Mouse (Mus musculus) ES-E14 (cell line): ENCODE data around the gene Gm10188.

Source experiments
- CHD2 ChIP-seq: IDR thresholded peaks from 2 replicates; pipeline ENCODE4 v1.6.1; 2014; ENCODE audit warnings: mild to moderate bottlenecking, low read depth, low read length, inconsistent platforms
- HCFC1 ChIP-seq: IDR thresholded peaks from 2 replicates; pipeline ENCODE4 v1.6.1; 2012; ENCODE audit warnings: low read length, inconsistent platforms, borderline replicate concordance; ENCODE audit not compliant: insufficient read depth
- ZC3H11A ChIP-seq: IDR thresholded peaks from 2 replicates; pipeline ENCODE4 v1.6.1; 2012; ENCODE audit warnings: low read depth, mild to moderate bottlenecking, inconsistent platforms, low read length, borderline replicate concordance
- ZNF384 ChIP-seq: IDR thresholded peaks from 2 replicates; pipeline ENCODE4 v1.6.1; 2012; ENCODE audit warnings: low read depth, low read length, inconsistent platforms

- TF ChIP-seq ZNF384, result no peak
- no peak for TF ChIP-seq ZC3H11A
- TF ChIP-seq HCFC1, result no peak
- no peak for TF ChIP-seq CHD2
Measured at GRCm38 (mm10) chr1:132221627-132222026, 7.9 kb downstream of the Gm10188 start.
